Mouse (Mus musculus): ENCODE data around the gene Triobp. TPM values are rescaled to one million over a fixed set of nuclear protein-coding genes. Genes with fewer than 3 reads are reported as not detected.

Triobp gene
- polyA plus RNA-seq, 1 experiment from 2014 or later, result 46.5 TPM

GRCm38 (mm10) chr15:78908982-78909381, 38.5 kb upstream of the Triobp start:
- DNase-seq (no peak), ATAC-seq (ENCODE audit: low FRiP score, low TSS enrichment) (no peak)
- Histone ChIP-seq H3K27ac (replicated peaks; ENCODE audit: low read depth, low read length) (no peak overlapping the region), H3K4me1 (ENCODE audit: control insufficient read depth, insufficient read depth, low read length) (peaks cover 5% of the 10 kb centered on the region; the same call in 1 of the 2 replicates), H3K4me2 (ENCODE audit: low read length) (no peak overlapping the region), H3K9ac (replicated peaks; ENCODE audit: low read length) (no peak overlapping the region), H3K36me3 (ENCODE audit: control insufficient read depth, insufficient read depth, low read length) (no peaks in the 10 kb centered on the region), H3K4me3 (replicated peaks; ENCODE audit: low read depth, low read length) (no peak overlapping the region), H3K9me3 (ENCODE audit: control insufficient read depth, low read length) (no peaks in the 10 kb centered on the region), H3K27me3 (ENCODE audit: control insufficient read depth, insufficient read depth, low read length) (no peaks in the 10 kb centered on the region)
- 91% methylated on average over 8 of the region's 8 CpGs for WGBS

DNA sequence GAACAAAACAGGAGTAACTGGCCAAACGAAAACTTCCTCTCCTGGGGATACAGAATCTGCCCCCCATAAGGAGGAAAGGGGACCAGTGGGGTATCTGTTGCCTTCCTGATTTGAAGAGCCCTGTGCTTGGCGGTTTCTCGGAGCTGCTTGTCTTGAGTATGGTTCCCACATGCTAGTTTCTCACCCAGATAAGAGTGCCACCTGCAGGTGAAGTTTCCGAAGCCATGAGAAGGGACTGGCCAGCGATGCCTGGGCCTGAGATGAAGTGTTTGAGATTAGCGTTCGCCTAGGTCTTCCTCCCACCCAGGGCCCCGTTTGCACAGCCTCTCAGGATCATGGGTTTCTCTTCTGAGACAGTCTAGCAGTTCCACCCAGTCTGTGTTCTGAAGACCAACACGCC, 35.5 kb upstream of the Triobp start:
- ATAC-seq (ENCODE audit: low FRiP score, low TSS enrichment) (no peak), DNase-seq (peak; percentile 73)
- Histone ChIP-seq H3K4me1 (ENCODE audit: control insufficient read depth, insufficient read depth, low read length) (peaks cover 26% of the 10 kb centered on the region), H3K27me3 (ENCODE audit: control insufficient read depth, insufficient read depth, low read length) (no peaks in the 10 kb centered on the region), H3K36me3 (ENCODE audit: control insufficient read depth, insufficient read depth, low read length) (no peaks in the 10 kb centered on the region), H3K4me3 (replicated peaks; ENCODE audit: low read depth, low read length) (no peak overlapping the region), H3K9me3 (ENCODE audit: control insufficient read depth, low read length) (no peaks in the 10 kb centered on the region), H3K4me2 (ENCODE audit: low read length) (no peak overlapping the region), H3K27ac (replicated peaks; ENCODE audit: low read depth, low read length) (no peak overlapping the region), H3K9ac (replicated peaks; ENCODE audit: low read length) (no peak overlapping the region)
- 32% methylated on average over 9 of the region's 9 CpGs for WGBS

DNA sequence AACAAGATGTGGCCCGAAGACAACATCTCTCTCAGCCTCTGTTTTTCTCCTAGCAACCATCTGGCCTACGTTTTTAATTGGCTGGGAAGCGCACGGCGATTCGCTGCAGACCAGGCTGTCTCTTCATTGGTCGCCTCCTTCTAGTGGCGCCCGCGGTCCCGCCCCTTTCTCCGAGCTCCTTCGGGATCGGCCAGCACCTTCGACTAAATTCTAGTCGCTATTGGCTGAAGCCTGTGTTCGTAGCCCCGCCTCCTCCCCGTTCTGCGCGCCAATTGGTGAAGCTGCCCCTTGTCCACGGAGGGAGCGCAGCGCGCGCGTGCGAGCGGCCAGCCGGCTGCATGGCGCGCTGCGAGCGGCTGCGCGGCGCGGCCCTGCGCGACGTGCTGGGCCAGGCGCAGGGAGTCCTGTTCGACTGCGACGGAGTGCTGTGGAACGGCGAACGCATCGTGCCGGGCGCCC, 33.9 kb upstream of the Triobp start, which contains the start of gene Pdxp:
Gene Pdxp, plus strand, starts transcription at position 288 of the 459 bp plus-strand sequence.
- under 1% methylated on average over 51 of the region's 51 CpGs for WGBS
- ATAC-seq (ENCODE audit: low FRiP score, low TSS enrichment) (peak; percentile 92), DNase-seq (peak; percentile 99)
- H3K4me1 ChIP-seq (ENCODE audit: control insufficient read depth, insufficient read depth, low read length), result peaks cover 26% of the 10 kb centered on the region
- H3K27ac ChIP-seq (replicated peaks; ENCODE audit: low read depth, low read length), result peak within 1 kb of the TSS; percentile 96
- peak within 1 kb of the TSS; percentile 84 for H3K9ac ChIP-seq (replicated peaks; ENCODE audit: low read length)
- H3K4me3 ChIP-seq (replicated peaks; ENCODE audit: low read depth, low read length), result peak within 1 kb of the TSS; percentile 77
- H3K9me3 ChIP-seq (ENCODE audit: control insufficient read depth, low read length), result no peaks in the 10 kb centered on the region
- H3K36me3 ChIP-seq (ENCODE audit: control insufficient read depth, insufficient read depth, low read length), result peaks cover 8% of the 10 kb centered on the region; the same call in 1 of the 2 replicates
- peak within 1 kb of the TSS; percentile 87 for H3K4me2 ChIP-seq (ENCODE audit: low read length)
- no peaks in the 10 kb centered on the region for H3K27me3 ChIP-seq (ENCODE audit: control insufficient read depth, insufficient read depth, low read length)

DNA sequence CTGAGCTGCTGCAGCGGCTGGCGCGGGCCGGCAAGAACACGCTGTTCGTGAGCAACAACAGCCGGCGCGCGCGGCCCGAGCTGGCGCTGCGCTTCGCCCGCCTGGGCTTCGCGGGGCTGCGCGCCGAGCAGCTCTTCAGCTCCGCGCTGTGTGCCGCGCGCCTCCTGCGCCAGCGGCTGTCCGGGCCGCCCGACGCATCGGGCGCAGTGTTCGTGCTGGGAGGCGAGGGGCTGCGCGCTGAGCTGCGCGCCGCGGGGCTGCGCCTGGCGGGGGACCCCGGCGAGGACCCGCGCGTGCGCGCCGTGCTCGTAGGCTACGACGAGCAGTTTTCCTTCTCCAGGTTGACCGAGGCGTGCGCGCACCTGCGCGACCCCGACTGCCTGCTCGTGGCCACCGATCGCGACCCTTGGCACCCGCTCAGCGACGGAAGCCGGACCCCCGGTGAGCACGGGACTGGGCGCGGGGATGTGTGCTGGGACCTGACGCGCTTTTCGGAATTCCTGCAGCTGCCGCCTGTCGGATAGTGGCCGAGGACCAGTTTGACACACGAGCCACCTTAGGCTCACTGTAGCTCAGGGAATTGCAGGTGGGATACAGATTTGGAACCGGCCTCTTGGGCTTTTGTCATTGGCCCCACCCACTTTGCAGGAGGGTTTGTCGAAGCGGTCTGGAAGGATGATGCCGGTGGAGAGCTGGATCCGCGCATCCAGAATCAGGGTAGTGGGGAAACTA, 33.3 kb upstream of the Triobp start:
- ATAC-seq (ENCODE audit: low FRiP score, low TSS enrichment) (peak; percentile 74), DNase-seq (peak; percentile 87)

GRCm38 (mm10) chr15:78914823-78915659, 32.5 kb upstream of the Triobp start:
- H3K4me3 ChIP-seq (replicated peaks; ENCODE audit: low read depth, low read length), result peak overlapping the region; percentile 77
- no peak for ATAC-seq (ENCODE audit: low FRiP score, low TSS enrichment)
- WGBS, result 49% methylated on average over 8 of the region's 8 CpGs
- H3K36me3 ChIP-seq (ENCODE audit: control insufficient read depth, insufficient read depth, low read length), result peaks cover 21% of the 10 kb centered on the region
- H3K9ac ChIP-seq (replicated peaks; ENCODE audit: low read length), result peak overlapping the region; percentile 84
- no peak for DNase-seq
- H3K4me1 ChIP-seq (ENCODE audit: control insufficient read depth, insufficient read depth, low read length), result peaks cover 26% of the 10 kb centered on the region
- H3K4me2 ChIP-seq (ENCODE audit: low read length), result peak overlapping the region; percentile 87
- H3K9me3 ChIP-seq (ENCODE audit: control insufficient read depth, low read length), result no peaks in the 10 kb centered on the region
- H3K27ac ChIP-seq (replicated peaks; ENCODE audit: low read depth, low read length), result peak overlapping the region; percentile 96
- no peaks in the 10 kb centered on the region for H3K27me3 ChIP-seq (ENCODE audit: control insufficient read depth, insufficient read depth, low read length)

More for the DNA sequence above, 33.3 kb upstream of the Triobp start:
- Histone ChIP-seq H3K4me2 (ENCODE audit: low read length) (peak overlapping the region; percentile 87), H3K36me3 (ENCODE audit: control insufficient read depth, insufficient read depth, low read length) (peaks cover 14% of the 10 kb centered on the region), H3K9me3 (ENCODE audit: control insufficient read depth, low read length) (no peaks in the 10 kb centered on the region), H3K4me1 (ENCODE audit: control insufficient read depth, insufficient read depth, low read length) (peaks cover 26% of the 10 kb centered on the region), H3K27me3 (ENCODE audit: control insufficient read depth, insufficient read depth, low read length) (no peaks in the 10 kb centered on the region), H3K27ac (replicated peaks; ENCODE audit: low read depth, low read length) (peak overlapping the region; percentile 96), H3K9ac (replicated peaks; ENCODE audit: low read length) (peak overlapping the region; percentile 84), H3K4me3 (replicated peaks; ENCODE audit: low read depth, low read length) (peak overlapping the region; percentile 77)
- under 1% methylated on average over 85 of the region's 87 CpGs for WGBS

- Histone ChIP-seq H3K27ac (replicated peaks; ENCODE audit: low read depth, low read length) (peak overlapping the region; percentile 76), H3K4me3 (replicated peaks; ENCODE audit: low read depth, low read length) (peak overlapping the region; percentile 77), H3K36me3 (ENCODE audit: control insufficient read depth, insufficient read depth, low read length) (peaks cover 21% of the 10 kb centered on the region), H3K27me3 (ENCODE audit: control insufficient read depth, insufficient read depth, low read length) (no peaks in the 10 kb centered on the region), H3K4me1 (ENCODE audit: control insufficient read depth, insufficient read depth, low read length) (peaks cover 26% of the 10 kb centered on the region), H3K9ac (replicated peaks; ENCODE audit: low read length) (peak overlapping the region; percentile 84), H3K4me2 (ENCODE audit: low read length) (peak overlapping the region; percentile 87), H3K9me3 (ENCODE audit: control insufficient read depth, low read length) (no peaks in the 10 kb centered on the region)
- 7% methylated on average over 8 of the region's 8 CpGs for WGBS
- ATAC-seq (ENCODE audit: low FRiP score, low TSS enrichment) (peak; percentile 18; the same call in 1 of the 2 replicates), DNase-seq (peak; percentile 93)
Observed at GRCm38 (mm10) chr15:78915660-78916017, 31.9 kb upstream of the Triobp start.

GRCm38 (mm10) chr15:78916052-78916826, 31.3 kb upstream of the Triobp start:
- H3K27me3 ChIP-seq (ENCODE audit: control insufficient read depth, insufficient read depth, low read length), result no peaks in the 10 kb centered on the region
- no peak for ATAC-seq (ENCODE audit: low FRiP score, low TSS enrichment)
- DNase-seq, result peak; percentile 65
- H3K9ac ChIP-seq (replicated peaks; ENCODE audit: low read length), result peak overlapping the region; percentile 57
- H3K4me3 ChIP-seq (replicated peaks; ENCODE audit: low read depth, low read length), result peak overlapping the region; percentile 77
- peak overlapping the region; percentile 76 for H3K27ac ChIP-seq (replicated peaks; ENCODE audit: low read depth, low read length)
- no peaks in the 10 kb centered on the region for H3K9me3 ChIP-seq (ENCODE audit: control insufficient read depth, low read length)
- H3K36me3 ChIP-seq (ENCODE audit: control insufficient read depth, insufficient read depth, low read length), result peaks cover 21% of the 10 kb centered on the region
- H3K4me1 ChIP-seq (ENCODE audit: control insufficient read depth, insufficient read depth, low read length), result peaks cover 26% of the 10 kb centered on the region
- H3K4me2 ChIP-seq (ENCODE audit: low read length), result peak overlapping the region; percentile 87
- WGBS, result 24% methylated on average over 12 of the region's 12 CpGs

- Histone ChIP-seq H3K27ac (replicated peaks; ENCODE audit: low read depth, low read length) (no peak overlapping the region), H3K9ac (replicated peaks; ENCODE audit: low read length) (no peak overlapping the region), H3K36me3 (ENCODE audit: control insufficient read depth, insufficient read depth, low read length) (peaks cover 21% of the 10 kb centered on the region), H3K27me3 (ENCODE audit: control insufficient read depth, insufficient read depth, low read length) (no peaks in the 10 kb centered on the region), H3K4me2 (ENCODE audit: low read length) (no peak overlapping the region), H3K4me1 (ENCODE audit: control insufficient read depth, insufficient read depth, low read length) (peaks cover 24% of the 10 kb centered on the region), H3K4me3 (replicated peaks; ENCODE audit: low read depth, low read length) (no peak overlapping the region), H3K9me3 (ENCODE audit: control insufficient read depth, low read length) (no peaks in the 10 kb centered on the region)
- DNase-seq (no peak), ATAC-seq (ENCODE audit: low FRiP score, low TSS enrichment) (no peak)
- WGBS, result 94% methylated on average over 23 of the region's 23 CpGs
Observed at GRCm38 (mm10) chr15:78918126-78918525, 29.4 kb upstream of the Triobp start.

All from midbrain, embryonic 14.5 days (tissue).